Mouse (Mus musculus): ENCODE data around the gene Ninj2.

DNA sequence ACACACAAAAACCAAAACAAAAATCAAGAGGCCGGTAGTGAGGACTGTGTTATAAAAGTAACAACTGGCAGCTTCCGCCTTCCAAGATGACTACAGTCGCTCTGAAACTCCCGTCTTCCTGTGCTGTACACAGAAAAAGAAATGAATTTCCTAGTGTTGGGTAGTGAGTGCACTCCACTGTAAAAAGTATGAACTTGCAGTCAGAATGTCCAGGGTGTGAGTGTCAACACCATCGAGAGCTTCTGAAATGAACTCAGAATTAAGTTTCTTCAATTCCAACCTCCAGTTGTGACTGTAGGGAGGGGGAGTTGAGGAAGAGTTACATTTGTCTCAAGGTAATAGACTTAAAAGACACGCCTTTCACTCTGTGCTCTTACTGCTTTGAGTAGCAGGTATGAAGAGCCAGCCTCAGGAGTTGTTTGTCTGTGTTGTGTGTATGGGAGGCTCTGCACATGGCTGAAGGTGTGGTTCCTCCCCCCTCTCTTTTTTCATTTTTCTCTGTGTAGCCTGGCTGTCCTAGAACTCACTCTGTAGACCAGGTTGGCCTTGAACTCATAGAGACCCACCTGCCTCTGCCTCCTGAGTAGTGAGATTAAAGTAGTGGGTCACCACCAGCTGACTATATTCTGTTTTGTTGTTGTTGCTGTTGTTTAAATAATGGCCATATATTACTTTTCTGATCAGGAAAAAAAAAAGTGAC lies 10.7 kb upstream of the Ninj2 start:
- TF ChIP-seq MAFK (IDR thresholded peaks at IDR 0.05; ENCODE audit: insufficient read depth, low read depth, low read length) (no peak), ZC3H11A (IDR thresholded peaks at IDR 0.05; ENCODE audit: borderline replicate concordance, low read depth, low read length) (no peak), ZNF384 (IDR thresholded peaks at IDR 0.05; ENCODE audit: low read depth, low read length) (no peak), HCFC1 (IDR thresholded peaks at IDR 0.05; ENCODE audit: borderline replicate concordance, insufficient read depth, low read length) (no peak)

Data from ES-E14 (cell line).